Mouse (Mus musculus): ENCODE measurements around the gene Glg1.

- TF ChIP-seq POLR2A (IDR thresholded peaks at IDR 0.05; ENCODE audit: insufficient read depth, low read depth, low read length) (no peak), CTCF (IDR thresholded peaks at IDR 0.05; ENCODE audit: insufficient read depth, low read depth, low read length) (no peak)
These were observed 71.5 kb downstream of the Glg1 start for GRCm38 (mm10) chr8:111187470-111187869.
